Mouse (Mus musculus) hindbrain, embryonic 15.5 days (tissue): ENCODE measurements around the gene Tacc2. TPM values are rescaled to one million over a fixed set of nuclear protein-coding genes. Genes with fewer than 3 reads are reported as not detected.

Experiments used
- ATAC-seq: fragments of 200-750 bp; cut with Nextera tagmentation; 2 replicates; pipeline ENCODE4 v1.8.0; 2017; ENCODE audit warnings: low read depth, moderate number of reproducible peaks, moderate TSS enrichment; ENCODE audit not compliant: low FRiP score
- H3K27ac ChIP-seq: fragments of 300-500 bp; sonication (generic); replicated peaks from 2 replicates; pipeline ENCODE4 v1.5.1; 2015; ENCODE audit warnings: mild to moderate bottlenecking, inconsistent platforms
- H3K27me3 ChIP-seq: fragments of 300-500 bp; sonication (generic); 2 replicates; pipeline ENCODE4 v1.6.1; 2015; ENCODE audit warnings: control low read depth, inconsistent platforms
- H3K36me3 ChIP-seq: fragments of 300-500 bp; sonication (generic); 2 replicates; pipeline ENCODE4 v1.6.1; 2015; ENCODE audit warnings: control low read depth, inconsistent platforms
- H3K4me1 ChIP-seq: fragments of 300-500 bp; sonication (generic); replicated peaks from 2 replicates; pipeline ENCODE4 v1.6.1; 2015; ENCODE audit warnings: control low read depth, inconsistent platforms
- H3K4me2 ChIP-seq: fragments of 300-500 bp; sonication (generic); 2 replicates; pipeline ENCODE4 v1.6.1; 2015; ENCODE audit warnings: moderate library complexity, mild to moderate bottlenecking, inconsistent platforms
- H3K4me3 ChIP-seq: fragments of 300-500 bp; sonication (generic); 2 replicates; pipeline ENCODE4 v1.5.1; 2015; ENCODE audit warnings: mild to moderate bottlenecking, inconsistent platforms
- H3K9ac ChIP-seq: fragments of 300-500 bp; sonication (generic); 2 replicates; pipeline ENCODE4 v1.6.1; 2015; ENCODE audit warnings: inconsistent platforms
- H3K9me3 ChIP-seq: fragments of 300-500 bp; sonication (generic); 2 replicates; pipeline ENCODE4 v1.6.1; 2016; ENCODE audit warnings: control low read depth, inconsistent platforms
- WGBS: fragments of 180-500 bp; shearing (Covaris S2); methylation state at CpG from one replicate; pipeline ENCODE4 v1.1.7; 2015; 5-methylcytosine and 5-hydroxymethylcytosine counted together
- polyA plus RNA-seq: library from polyadenylated mRNA; unstranded; fragments of >200 nt; fragmentation: Nextera tagmentation; extraction: Ambion mirVana; gene quantifications from 2 replicates; pipeline ENCODE4 v1.2.1, GENCODE M21; 2015

Gene Tacc2
- polyA plus RNA-seq, 1 experiment from 2014 or later = 65.3 TPM

DNA sequence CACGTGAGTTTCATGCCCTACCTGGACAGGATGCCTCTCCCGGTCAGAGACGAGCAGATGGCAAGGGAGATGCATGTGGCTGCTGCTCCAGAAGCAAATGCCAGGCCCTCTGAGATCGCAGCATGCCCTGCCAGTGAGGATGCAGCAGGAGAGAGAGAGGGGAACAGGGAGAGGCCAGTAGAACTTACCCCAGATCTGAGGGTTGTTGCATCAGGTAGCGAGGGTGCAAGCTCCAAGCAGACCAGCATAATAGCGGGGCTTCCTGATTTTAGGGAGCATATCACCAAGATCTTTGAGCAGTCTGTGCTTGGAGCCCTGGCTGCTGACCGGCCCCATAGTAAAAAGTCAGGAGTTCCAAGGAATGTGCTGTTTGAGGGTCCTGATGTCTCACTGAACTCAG lies 48.1 kb downstream of the Tacc2 start:
- Histone ChIP-seq H3K4me3 (no peak overlapping the region), H3K27ac (no peak overlapping the region), H3K4me2 (no peak overlapping the region), H3K27me3 (no peaks in the 10 kb centered on the region), H3K36me3 (no peaks in the 10 kb centered on the region), H3K9ac (no peak overlapping the region), H3K4me1 (no peaks in the 10 kb centered on the region), H3K9me3 (no peaks in the 10 kb centered on the region)
- WGBS = 81% methylated on average over 7 of the region's 7 CpGs
- ATAC-seq = no peak

DNA sequence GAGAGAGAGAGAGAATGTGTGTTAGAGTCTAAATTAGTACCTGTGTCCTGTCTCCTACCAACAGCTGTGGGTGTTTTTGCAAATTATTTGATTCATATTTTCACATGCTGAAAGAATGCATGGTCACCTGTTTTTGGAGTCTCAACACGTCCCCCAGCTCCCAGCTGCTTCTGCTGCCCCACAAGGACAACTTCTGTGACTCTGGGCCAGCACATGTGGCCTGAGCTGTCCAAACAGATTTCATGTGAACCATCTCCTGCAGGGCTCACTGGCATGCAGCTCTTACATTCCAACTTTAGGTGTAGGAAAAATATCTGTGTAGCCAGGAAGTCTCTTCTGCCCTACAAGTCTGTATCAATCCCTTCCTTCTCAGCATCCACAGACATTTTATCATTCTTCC lies 51.4 kb downstream of the Tacc2 start:
- WGBS = 35% methylated on average over 1 of the region's 1 CpGs
- ATAC-seq = no peak

DNA sequence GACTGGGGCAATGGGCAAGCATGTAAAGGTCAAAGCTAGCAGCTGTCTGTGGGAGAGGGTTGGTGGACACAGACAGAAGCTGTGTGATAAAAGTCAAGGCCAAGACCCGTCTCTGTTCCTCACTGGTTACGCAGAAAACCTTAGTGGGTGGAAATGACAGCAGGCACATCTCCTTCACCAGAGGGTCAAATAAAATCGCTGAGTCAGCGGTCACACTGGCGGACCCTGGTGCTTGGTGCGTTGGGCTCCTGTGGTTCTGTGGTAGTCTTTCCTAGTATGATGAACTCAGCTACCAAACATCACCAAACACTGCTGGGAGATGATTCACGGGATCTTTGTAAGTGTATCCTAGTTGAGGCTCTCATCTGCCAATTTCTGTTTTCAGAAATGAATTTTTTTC lies 52.8 kb downstream of the Tacc2 start:
- Histone ChIP-seq H3K36me3 (no peaks in the 10 kb centered on the region), H3K4me3 (no peak overlapping the region), H3K27ac (no peak overlapping the region), H3K9me3 (no peaks in the 10 kb centered on the region), H3K4me2 (no peak overlapping the region), H3K4me1 (no peaks in the 10 kb centered on the region), H3K9ac (no peak overlapping the region), H3K27me3 (no peaks in the 10 kb centered on the region)
- no peak for ATAC-seq
- WGBS = 94% methylated on average over 7 of the region's 7 CpGs

More for the DNA sequence above, 51.4 kb downstream of the Tacc2 start:
- H3K4me1 ChIP-seq = no peaks in the 10 kb centered on the region
- no peak overlapping the region for H3K27ac ChIP-seq
- H3K36me3 ChIP-seq = no peaks in the 10 kb centered on the region
- no peaks in the 10 kb centered on the region for H3K27me3 ChIP-seq
- H3K9ac ChIP-seq = no peak overlapping the region
- H3K9me3 ChIP-seq = no peaks in the 10 kb centered on the region
- no peak overlapping the region for H3K4me3 ChIP-seq
- H3K4me2 ChIP-seq = no peak overlapping the region

DNA sequence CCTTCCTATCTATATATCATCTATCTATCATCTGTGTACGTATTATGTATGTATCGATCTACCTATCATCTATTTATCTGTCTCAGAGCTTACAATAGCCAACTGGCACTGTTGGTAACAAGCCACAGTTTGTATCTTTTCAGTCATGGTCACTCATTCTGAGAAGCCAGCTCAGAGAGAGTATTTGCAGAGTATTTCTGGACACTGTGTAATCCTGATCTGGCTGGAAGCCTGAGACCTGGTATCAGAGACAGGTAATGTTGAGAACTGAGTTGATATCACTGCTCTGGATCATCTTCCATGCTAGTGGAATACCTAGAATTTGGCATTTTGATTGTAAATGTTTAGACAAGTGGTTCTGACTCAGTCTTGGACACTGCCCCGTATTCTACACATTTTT lies 53.7 kb downstream of the Tacc2 start:
- 89% methylated on average over 3 of the region's 3 CpGs for WGBS

DNA sequence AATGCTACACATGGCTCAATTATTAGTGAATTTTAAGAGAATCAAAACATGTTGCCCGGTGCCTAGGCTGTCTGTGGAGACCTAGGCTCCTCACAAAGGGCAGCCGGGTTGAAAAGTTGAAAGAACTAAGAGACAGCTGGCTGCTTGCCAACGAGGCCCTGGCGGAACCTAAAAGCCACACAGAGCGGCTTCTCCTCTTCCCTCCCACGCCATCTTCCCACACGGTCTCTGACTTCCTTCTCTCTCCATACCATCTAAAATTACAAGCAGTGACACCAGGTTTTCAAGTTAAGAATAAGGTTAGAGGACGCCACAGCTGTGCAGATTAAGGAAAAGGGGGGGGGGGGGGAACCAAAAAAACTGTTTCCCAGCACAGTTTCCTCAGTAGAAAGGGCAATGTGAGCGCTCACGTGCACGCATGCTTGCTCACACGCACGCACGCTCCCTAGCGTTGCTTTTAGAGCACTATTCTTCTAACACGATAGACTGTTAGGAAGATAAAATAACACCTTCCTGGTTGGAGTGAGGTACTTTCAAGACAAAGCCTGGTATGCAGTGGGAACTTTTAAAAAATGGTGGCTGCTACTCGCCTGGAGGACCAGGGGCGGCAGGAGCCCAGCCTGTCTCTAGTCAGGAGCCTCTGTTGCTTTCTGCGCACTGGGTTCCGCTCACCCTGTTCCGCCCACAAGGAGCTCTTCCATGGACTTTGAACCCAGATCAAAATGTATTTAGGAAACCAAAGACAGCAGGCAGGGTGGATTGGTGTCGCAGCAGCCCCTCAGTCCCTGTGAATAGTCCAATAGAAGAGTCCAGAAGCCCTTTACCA lies 54.5 kb downstream of the Tacc2 start:
- ATAC-seq = no peak
- WGBS = 52% methylated on average over 22 of the region's 22 CpGs
- no peaks in the 10 kb centered on the region for H3K4me1 ChIP-seq
- H3K4me2 ChIP-seq = no peak overlapping the region
- H3K27me3 ChIP-seq = no peaks in the 10 kb centered on the region
- H3K27ac ChIP-seq = no peak overlapping the region
- H3K36me3 ChIP-seq = no peaks in the 10 kb centered on the region
- H3K9ac ChIP-seq = no peak overlapping the region
- H3K9me3 ChIP-seq = no peaks in the 10 kb centered on the region
- no peak overlapping the region for H3K4me3 ChIP-seq

More for the DNA sequence above, 53.7 kb downstream of the Tacc2 start:
- Histone ChIP-seq H3K36me3 (no peaks in the 10 kb centered on the region), H3K4me2 (no peak overlapping the region), H3K4me3 (no peak overlapping the region), H3K9ac (no peak overlapping the region), H3K27me3 (no peaks in the 10 kb centered on the region), H3K27ac (no peak overlapping the region), H3K4me1 (no peaks in the 10 kb centered on the region), H3K9me3 (no peaks in the 10 kb centered on the region)
- ATAC-seq = no peak

DNA sequence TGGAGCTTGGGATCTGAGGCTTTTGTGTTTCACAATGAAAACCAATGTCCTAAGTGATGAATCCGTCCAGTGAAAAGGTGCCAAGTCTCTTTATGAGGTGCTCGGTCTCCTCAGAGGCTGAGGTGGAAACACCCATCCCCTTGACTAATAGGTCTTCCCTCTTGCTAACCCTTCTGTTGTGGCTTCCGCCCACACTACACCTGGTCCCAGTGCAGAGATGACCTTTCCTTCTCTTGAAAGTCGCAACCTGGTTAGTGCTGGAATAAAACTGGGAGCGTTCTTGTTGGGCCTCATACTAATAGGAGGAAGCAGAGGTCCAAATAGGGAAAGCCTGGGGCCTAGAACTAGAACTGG lies 55.1 kb downstream of the Tacc2 start:
- Histone ChIP-seq H3K9me3 (no peaks in the 10 kb centered on the region), H3K27ac (no peak overlapping the region), H3K4me2 (no peak overlapping the region), H3K27me3 (no peaks in the 10 kb centered on the region), H3K36me3 (no peaks in the 10 kb centered on the region), H3K4me3 (no peak overlapping the region), H3K9ac (no peak overlapping the region), H3K4me1 (no peaks in the 10 kb centered on the region)
- 87% methylated on average over 5 of the region's 5 CpGs for WGBS
- no peak for ATAC-seq

DNA sequence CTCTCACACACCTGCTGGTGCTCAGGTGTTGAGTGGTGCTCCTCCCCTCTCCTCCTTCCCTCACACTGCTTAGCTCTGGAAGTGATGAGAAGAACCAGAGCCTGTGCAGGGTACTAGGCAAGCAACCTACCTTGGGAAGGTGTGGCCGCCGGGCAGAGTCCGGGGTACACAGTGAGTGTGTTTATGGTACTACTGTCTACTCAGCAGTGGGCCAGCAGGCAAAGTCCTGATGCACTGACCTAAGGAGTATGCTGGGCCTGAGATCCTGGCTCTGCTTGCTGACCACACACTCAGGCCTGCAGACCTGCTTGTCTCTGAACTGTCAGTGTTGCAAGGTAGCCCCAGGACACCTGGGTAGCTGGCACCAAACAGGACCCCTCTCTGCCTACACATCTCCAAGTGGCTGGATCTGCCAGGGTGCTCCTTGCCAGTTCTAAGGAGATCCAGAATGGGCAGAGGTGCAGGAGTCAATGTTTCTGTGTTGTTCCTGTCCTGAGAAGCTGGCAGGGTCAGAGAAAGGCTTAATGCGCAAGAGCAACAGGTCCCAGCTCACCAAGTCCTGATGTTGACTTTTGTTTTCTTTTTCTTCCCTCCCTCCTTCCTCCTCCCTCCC lies 57.1 kb downstream of the Tacc2 start:
- ATAC-seq = no peak
- no peak overlapping the region for H3K27ac ChIP-seq

DNA sequence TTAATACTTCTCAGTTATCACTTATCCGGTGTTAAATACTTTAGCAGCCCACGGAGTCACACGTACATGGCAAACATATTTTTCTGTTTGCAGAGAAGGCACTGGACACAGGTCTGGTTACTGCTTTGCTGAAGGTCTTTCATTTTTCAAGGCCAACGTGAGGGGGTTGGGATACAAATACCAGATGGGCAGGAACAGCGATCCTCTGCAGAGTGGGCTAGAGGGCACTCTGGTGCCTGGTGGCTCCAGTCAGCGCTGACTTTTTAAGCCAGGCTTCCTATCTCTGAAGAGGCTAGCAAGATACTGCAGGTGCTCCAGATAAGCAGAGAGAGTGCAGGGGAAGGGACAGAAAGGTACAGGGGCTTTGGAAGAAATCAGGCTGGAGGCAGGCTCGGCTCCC lies 58.0 kb downstream of the Tacc2 start:
- no peak for ATAC-seq

More for the DNA sequence above, 57.1 kb downstream of the Tacc2 start:
- Histone ChIP-seq H3K4me1 (no peaks in the 10 kb centered on the region), H3K9me3 (no peaks in the 10 kb centered on the region), H3K27me3 (no peaks in the 10 kb centered on the region), H3K36me3 (no peaks in the 10 kb centered on the region), H3K4me2 (no peak overlapping the region), H3K4me3 (no peak overlapping the region), H3K9ac (no peak overlapping the region)
- WGBS = 89% methylated on average over 4 of the region's 4 CpGs

DNA sequence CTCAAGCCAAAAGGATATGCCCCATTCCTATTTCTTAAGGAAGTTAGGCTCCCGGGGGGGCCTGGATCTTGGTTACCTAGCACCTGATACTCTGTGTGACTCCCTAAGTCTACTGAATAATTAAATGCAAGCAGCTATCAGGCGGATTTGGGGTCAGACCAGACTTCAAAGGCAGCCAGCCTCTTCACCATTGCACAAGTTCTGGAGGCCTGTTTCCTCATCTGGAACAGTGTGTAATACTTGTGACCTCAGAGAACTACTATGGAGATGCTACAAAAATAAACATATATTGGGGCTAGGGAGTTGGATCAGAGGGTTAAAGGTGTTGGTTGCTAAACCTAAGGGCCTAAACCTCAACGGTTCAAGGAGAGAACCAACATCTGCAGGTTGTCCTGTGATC lies 59.0 kb downstream of the Tacc2 start:
- ATAC-seq = no peak
- H3K9me3 ChIP-seq = no peaks in the 10 kb centered on the region
- H3K4me3 ChIP-seq = no peak overlapping the region
- H3K27me3 ChIP-seq = no peaks in the 10 kb centered on the region
- H3K27ac ChIP-seq = no peak overlapping the region
- H3K36me3 ChIP-seq = no peaks in the 10 kb centered on the region
- H3K9ac ChIP-seq = no peak overlapping the region
- H3K4me2 ChIP-seq = no peak overlapping the region
- no peaks in the 10 kb centered on the region for H3K4me1 ChIP-seq
- WGBS = 89% methylated on average over 3 of the region's 3 CpGs

More for the DNA sequence above, 58.0 kb downstream of the Tacc2 start:
- H3K4me1 ChIP-seq = no peaks in the 10 kb centered on the region
- WGBS = 68% methylated on average over 7 of the region's 7 CpGs
- H3K4me2 ChIP-seq = no peak overlapping the region
- no peaks in the 10 kb centered on the region for H3K36me3 ChIP-seq
- no peak overlapping the region for H3K27ac ChIP-seq
- H3K9ac ChIP-seq = no peak overlapping the region
- H3K4me3 ChIP-seq = no peak overlapping the region
- no peaks in the 10 kb centered on the region for H3K27me3 ChIP-seq
- H3K9me3 ChIP-seq = no peaks in the 10 kb centered on the region

DNA sequence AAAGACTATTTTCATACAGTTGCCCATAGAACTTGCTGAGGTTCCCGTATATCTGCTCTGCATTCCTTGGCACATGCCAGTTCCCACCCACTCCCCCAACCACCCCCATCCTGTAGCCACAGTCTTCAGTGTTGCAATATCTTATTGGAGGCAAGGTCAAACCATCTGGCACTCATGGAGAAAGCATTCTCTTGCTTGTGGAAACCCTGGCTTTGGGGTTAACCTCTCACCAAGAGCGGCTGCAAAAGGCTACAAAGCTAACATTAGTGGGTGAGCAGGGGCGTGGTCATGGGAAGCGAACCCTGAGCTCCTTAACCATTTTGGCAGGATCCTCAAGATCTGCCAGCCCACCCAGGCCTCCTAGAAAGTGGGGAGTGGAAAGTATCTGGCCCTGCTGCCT lies 59.7 kb downstream of the Tacc2 start:
- Histone ChIP-seq H3K4me2 (no peak overlapping the region), H3K27me3 (no peaks in the 10 kb centered on the region), H3K4me1 (no peaks in the 10 kb centered on the region), H3K9ac (no peak overlapping the region), H3K36me3 (no peaks in the 10 kb centered on the region), H3K4me3 (no peak overlapping the region), H3K9me3 (no peaks in the 10 kb centered on the region), H3K27ac (no peak overlapping the region)
- no peak for ATAC-seq
- WGBS = 91% methylated on average over 4 of the region's 4 CpGs

DNA sequence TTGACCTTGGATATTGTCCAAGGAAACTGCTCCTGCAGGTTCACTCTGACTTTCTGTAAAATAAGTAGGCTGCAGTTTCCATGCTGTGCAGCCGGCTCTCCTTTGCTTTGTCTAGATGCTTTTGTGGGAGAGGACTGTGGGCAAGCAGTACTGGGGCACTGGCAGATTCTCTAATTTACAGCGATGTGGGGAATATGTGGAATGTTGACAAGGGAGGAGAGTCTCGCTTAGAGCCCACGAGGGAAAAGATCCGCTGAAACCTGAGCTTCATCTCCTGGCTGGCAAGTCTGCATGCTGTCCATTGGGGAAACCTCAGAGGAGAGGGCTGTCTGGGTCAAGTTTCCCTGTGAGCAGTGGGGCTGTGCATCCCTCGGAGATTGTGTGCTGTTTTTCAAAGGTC lies 60.6 kb downstream of the Tacc2 start:
- Histone ChIP-seq H3K9ac (no peak overlapping the region), H3K27ac (no peak overlapping the region), H3K4me1 (no peaks in the 10 kb centered on the region), H3K4me2 (no peak overlapping the region), H3K27me3 (no peaks in the 10 kb centered on the region), H3K36me3 (no peaks in the 10 kb centered on the region), H3K4me3 (no peak overlapping the region), H3K9me3 (no peaks in the 10 kb centered on the region)
- WGBS = 44% methylated on average over 6 of the region's 6 CpGs
- no peak for ATAC-seq

DNA sequence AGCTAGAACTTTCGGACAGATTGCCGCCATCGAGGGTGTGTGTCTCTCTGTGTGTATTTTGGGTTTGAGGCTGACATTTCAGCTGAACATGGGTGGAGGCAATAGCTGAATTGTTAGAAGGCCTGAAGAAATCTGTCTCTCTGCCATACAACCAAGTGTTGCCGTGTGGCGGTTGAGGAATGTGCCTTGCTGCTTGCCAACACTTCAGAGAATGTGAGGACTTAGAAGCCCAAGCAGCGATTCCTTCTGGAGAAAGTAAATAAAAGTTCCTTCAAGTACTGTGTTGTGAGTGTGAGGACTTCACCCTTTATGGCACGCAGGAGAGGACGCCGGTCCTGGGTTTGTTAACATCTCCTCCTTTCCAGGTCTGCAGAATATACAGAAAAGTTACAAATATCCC lies 63.4 kb downstream of the Tacc2 start:
- Histone ChIP-seq H3K27me3 (peaks cover 14% of the 10 kb centered on the region; the same call in 1 of the 2 replicates), H3K4me3 (no peak overlapping the region), H3K27ac (no peak overlapping the region), H3K4me1 (peaks cover 5% of the 10 kb centered on the region), H3K9me3 (no peaks in the 10 kb centered on the region), H3K36me3 (no peaks in the 10 kb centered on the region), H3K4me2 (no peak overlapping the region), H3K9ac (no peak overlapping the region)
- no peak for ATAC-seq
- WGBS = 80% methylated on average over 9 of the region's 9 CpGs
